Comparison of ENCODE assay signal across 30 mouse cellular contexts in the genomic region with DNA sequence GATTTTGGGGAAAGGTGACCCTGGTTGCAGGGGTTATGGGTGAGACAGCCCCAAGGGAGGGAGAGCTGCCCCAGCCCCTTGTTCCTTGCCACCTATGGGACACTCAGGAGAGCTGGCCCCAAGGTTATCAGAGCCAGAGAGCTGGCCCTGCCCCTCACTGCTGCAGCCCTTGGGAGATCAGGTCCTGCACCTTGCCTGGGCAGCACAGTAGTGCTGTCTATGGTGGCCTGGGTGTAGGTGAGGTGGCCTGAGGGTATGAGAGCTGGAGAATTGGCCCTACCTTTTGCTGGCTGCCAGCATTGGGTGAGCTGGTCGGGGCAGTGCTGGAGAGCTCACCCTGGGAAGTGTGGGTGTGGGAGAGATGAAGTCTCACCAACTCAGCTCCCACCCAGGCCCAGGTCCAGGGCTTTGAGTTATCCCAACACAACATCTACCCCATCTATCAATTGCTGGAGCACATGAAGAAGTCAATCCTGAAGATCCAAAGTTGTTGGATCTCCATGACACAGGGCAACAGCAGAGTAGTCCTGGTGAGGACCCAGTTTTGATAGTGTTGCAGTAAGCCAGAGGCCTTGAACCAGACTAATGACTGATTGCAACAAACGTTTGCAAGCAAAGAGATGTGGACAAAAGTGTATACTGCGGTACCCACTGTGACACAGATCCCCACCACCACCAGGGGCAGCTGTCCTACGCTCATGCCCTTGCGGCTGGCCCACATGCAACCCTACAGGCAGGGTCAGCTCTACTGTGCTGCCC. TPM values are rescaled to one million over a fixed set of nuclear protein-coding genes. Genes with fewer than 3 reads are reported as not detected.
DNase-seq lines count a peak whose midpoint lies in the region; ATAC-seq and TF ChIP-seq lines count a peak whose summit lies in the region.
"Had no signal": no experiment of that assay in that cellular context is flagged by ENCODE, and none has a peak within 500 bp of the region (broad histone marks: within the 10 kb centered on the region; RNA-seq: fewer than 3 reads in every experiment).

No protein-coding gene starts in this region.

- peaks cover 57% of the 10 kb centered on the region for H3K36me3 ChIP-seq in hindbrain, embryonic 10.5 days
- peaks cover 39% of the 10 kb centered on the region for H3K36me3 ChIP-seq in hindbrain, embryonic 12.5 days
- peaks cover 14% of the 10 kb centered on the region for H3K36me3 ChIP-seq in liver, embryonic 14.5 days (replicated peaks; ENCODE audit: control insufficient read depth, insufficient read depth, low read depth)
- peaks cover 52% of the 10 kb centered on the region for H3K36me3 ChIP-seq in liver, embryonic 12.5 days
- H3K36me3 ChIP-seq in CH12.LX (replicated peaks in 1 of 2; ENCODE audit: control insufficient read depth in 1 of 2, insufficient read depth in 1 of 2, low read length in 1 of 2) = peaks cover 36 to 52% of the 10 kb centered on the region in 2 experiments

- no peak for TF ChIP-seq EP300 in liver, embryonic 14.5 days (IDR thresholded peaks at IDR 0.05; ENCODE audit: low read depth)
- TF ChIP-seq EP300 in CH12.LX (IDR thresholded peaks at IDR 0.05; ENCODE audit: low read length) = no peak

- intact Hi-C loops in left cerebral cortex, postnatal 4 days (cut with DNase I) = no loop called here

- H3K27me3 ChIP-seq in hindbrain, embryonic 10.5 days (ENCODE audit: insufficient read depth, poor library complexity, severe bottlenecking) = no peaks in the 10 kb centered on the region
- no peaks in the 10 kb centered on the region for H3K27me3 ChIP-seq in hindbrain, embryonic 12.5 days
- H3K27me3 ChIP-seq in liver, embryonic 14.5 days (ENCODE audit: control insufficient read depth, insufficient read depth, low read length) = no peaks in the 10 kb centered on the region
- no peaks in the 10 kb centered on the region; the same call in 1 of the 2 replicates for H3K27me3 ChIP-seq in liver, embryonic 12.5 days (replicated peaks)
- no peaks in the 10 kb centered on the region for H3K27me3 ChIP-seq in CH12.LX (replicated peaks)
- H3K27me3 ChIP-seq: embryonic facial prominence, embryonic 13.5 days; limb, embryonic 15.5 days; neural tube, embryonic 12.5 days; Patski had no signal

- dilution Hi-C loops in CH12.LX (cut with MboI; ENCODE audit: extremely low pct_ligation_motif_present, extremely low pct_unique_long_range_greater_than_20kb, low sequenced_read_pairs) = no loop called here

- H3K4me3 ChIP-seq in hindbrain, embryonic 10.5 days = no peak overlapping the region
- no peak overlapping the region for H3K4me3 ChIP-seq in hindbrain, embryonic 12.5 days
- H3K4me3 ChIP-seq in liver, embryonic 14.5 days (ENCODE audit: insufficient read depth in 1 of 2, low read depth in 2 of 2, low read length in 2 of 2) = no peak overlapping the region
- no peak overlapping the region for H3K4me3 ChIP-seq in liver, embryonic 12.5 days
- H3K4me3 ChIP-seq in CH12.LX (replicated peaks in 1 of 3; ENCODE audit: low read depth in 2 of 3, low read length in 2 of 3, poor library complexity in 1 of 3) = no peak overlapping the region
- H3K4me3 ChIP-seq: embryonic facial prominence, embryonic 13.5 days; forebrain, embryonic 10.5 days; heart, embryonic 10.5 days; limb, embryonic 10.5 days; limb, embryonic 15.5 days; midbrain, embryonic 10.5 days; myocyte; neural tube, embryonic 12.5 days had no signal

- peaks cover 3% of the 10 kb centered on the region; the same call in 1 of the 2 replicates for H3K79me2 ChIP-seq in CH12.LX (replicated peaks; ENCODE audit: control insufficient read depth, extremely low read depth, insufficient read depth, poor library complexity, severe bottlenecking)

- H3K9ac ChIP-seq in hindbrain, embryonic 12.5 days = no peak overlapping the region
- H3K9ac ChIP-seq in liver, embryonic 14.5 days (replicated peaks) = no peak overlapping the region
- H3K9ac ChIP-seq in liver, embryonic 12.5 days = no peak overlapping the region
- H3K9ac ChIP-seq in CH12.LX (ENCODE audit: insufficient read depth, low read depth) = no peak overlapping the region
- H3K9ac ChIP-seq: embryonic facial prominence, embryonic 13.5 days; limb, embryonic 15.5 days; neural tube, embryonic 12.5 days had no signal

- WGBS in hindbrain, embryonic 10.5 days = 85% methylated on average over 5 of the region's 5 CpGs
- WGBS in hindbrain, embryonic 12.5 days = 86% methylated on average over 5 of the region's 5 CpGs
- WGBS in liver, embryonic 14.5 days (ENCODE audit: insufficient replicate concordance) = 73% methylated on average over 5 of the region's 5 CpGs
- 73% methylated on average over 5 of the region's 5 CpGs for WGBS in liver, embryonic 12.5 days (ENCODE audit: insufficient replicate concordance)

- no peaks in the 10 kb centered on the region for H3K9me3 ChIP-seq in hindbrain, embryonic 10.5 days
- no peaks in the 10 kb centered on the region for H3K9me3 ChIP-seq in hindbrain, embryonic 12.5 days (replicated peaks)
- H3K9me3 ChIP-seq in liver, embryonic 14.5 days (ENCODE audit: control insufficient read depth, low read length) = no peaks in the 10 kb centered on the region
- no peaks in the 10 kb centered on the region for H3K9me3 ChIP-seq in liver, embryonic 12.5 days (replicated peaks)
- H3K9me3 ChIP-seq in CH12.LX (replicated peaks; ENCODE audit: low read length) = no peaks in the 10 kb centered on the region
- H3K9me3 ChIP-seq: embryonic facial prominence, embryonic 13.5 days; forebrain, embryonic 10.5 days; G1E; heart, embryonic 10.5 days; limb, embryonic 10.5 days; limb, embryonic 15.5 days; midbrain, embryonic 10.5 days; neural tube, embryonic 12.5 days had no signal

- peaks cover 31% of the 10 kb centered on the region for H3K4me1 ChIP-seq in hindbrain, embryonic 10.5 days (replicated peaks)
- peaks cover 16% of the 10 kb centered on the region for H3K4me1 ChIP-seq in hindbrain, embryonic 12.5 days
- H3K4me1 ChIP-seq in liver, embryonic 14.5 days (replicated peaks; ENCODE audit: control insufficient read depth in 2 of 2, insufficient read depth in 2 of 2, low read length in 1 of 2) = no peaks in the 10 kb centered on the region
- H3K4me1 ChIP-seq in liver, embryonic 12.5 days = no peaks in the 10 kb centered on the region
- peaks cover 17 to 27% of the 10 kb centered on the region in 2 experiments for H3K4me1 ChIP-seq in CH12.LX (ENCODE audit: control insufficient read depth in 1 of 2, insufficient read depth in 2 of 2)

- no peak for TF ChIP-seq POLR2A in CH12.LX (IDR thresholded peaks at IDR 0.05; ENCODE audit: low read depth, low read length)

- no peak overlapping the region for H3K4me2 ChIP-seq in hindbrain, embryonic 12.5 days (replicated peaks)
- no peak overlapping the region for H3K4me2 ChIP-seq in liver, embryonic 14.5 days (ENCODE audit: low read depth)
- no peak overlapping the region for H3K4me2 ChIP-seq in liver, embryonic 12.5 days
- no peak overlapping the region for H3K4me2 ChIP-seq in CH12.LX (ENCODE audit: insufficient read depth, low read depth, poor library complexity, severe bottlenecking)
- H3K4me2 ChIP-seq: embryonic facial prominence, embryonic 13.5 days; limb, embryonic 15.5 days; neural tube, embryonic 12.5 days had no signal

- peak; percentile 32 for DNase-seq in adrenal gland, adult 2 months
- no peak for DNase-seq in adrenal gland, adult 18-20 months (ENCODE audit: low spot score in 2 of 2)
- DNase-seq in hindbrain, embryonic 10.5 days (ENCODE audit: low spot score) = no peak
- DNase-seq in liver, embryonic 14.5 days (ENCODE audit: low read depth in 3 of 3, low spot score in 3 of 3) = no peak
- DNase-seq in CH12.LX (ENCODE audit: extremely low read depth) = no peak
- DNase-seq in left cerebral cortex, postnatal 4 days = no peak
- DNase-seq: adrenal gland, postnatal 25 days; cerebellum, adult 11-12 months; cerebellum, postnatal 10 days; kidney, adult 2 months; kidney, postnatal 10 days; layer of hippocampus, postnatal 36 days; right cerebral cortex, postnatal 4 days; thymus, adult 2 months; thymus, postnatal 36 days had no signal

- TF ChIP-seq CTCF in liver, embryonic 14.5 days (IDR thresholded peaks at IDR 0.05; ENCODE audit: low read depth) = peak; percentile 11; the same call in 1 of the 2 replicates
- peak in 1 of 2 experiments; percentile 18; a peak in 2 of 4 replicates for TF ChIP-seq CTCF in CH12.LX (conservative IDR thresholded peaks at IDR 0.05 in 1 of 2, IDR thresholded peaks at IDR 0.05 in 1 of 2; ENCODE audit: low read depth in 2 of 2, low read length in 2 of 2)

- peak overlapping the region; percentile 41; the same call in 1 of the 2 replicates for H3K27ac ChIP-seq in hindbrain, embryonic 10.5 days
- H3K27ac ChIP-seq in hindbrain, embryonic 12.5 days = no peak overlapping the region
- no peak overlapping the region for H3K27ac ChIP-seq in liver, embryonic 14.5 days
- H3K27ac ChIP-seq in liver, embryonic 12.5 days = no peak overlapping the region
- H3K27ac ChIP-seq in CH12.LX (ENCODE audit: insufficient read depth, low read depth) = no peak overlapping the region
- H3K27ac ChIP-seq: embryonic facial prominence, embryonic 13.5 days; forebrain, embryonic 10.5 days; heart, embryonic 10.5 days; limb, embryonic 10.5 days; limb, embryonic 15.5 days; midbrain, embryonic 10.5 days; neural tube, embryonic 12.5 days had no signal

- no peak for TF ChIP-seq RAD21 in CH12.LX (IDR thresholded peaks at IDR 0.05; ENCODE audit: low read depth, low read length)

- in situ Hi-C loops in CH12.LX (cut with MboI; ENCODE audit: low pct_ligation_motif_present, low pct_unique_long_range_greater_than_20kb, low sequenced_read_pairs) = no loop called here

- ATAC-seq in hindbrain, embryonic 12.5 days (ENCODE audit: low FRiP score) = no peak
- no peak for ATAC-seq in liver, embryonic 14.5 days (ENCODE audit: insufficient read depth)
- ATAC-seq in liver, embryonic 12.5 days = no peak
- ATAC-seq: forebrain, embryonic 16.5 days; inflammation-experienced regulatory T-cells, adult 6 months; midbrain, embryonic 16.5 days; Patski had no signal

TF ChIP-seq in CH12.LX, 34 proteins besides CTCF, POLR2A, EP300 and RAD21 (continues in another document):
- TF ChIP-seq BHLHE40 (IDR thresholded peaks at IDR 0.05; ENCODE audit: low read depth, low read length) (no peak), CHD1 (IDR thresholded peaks at IDR 0.05; ENCODE audit: low read depth, low read length) (no peak), RCOR1 (conservative IDR thresholded peaks at IDR 0.05; ENCODE audit: low read depth, low read length) (no peak)

RNA-seq across cellular contexts. Expression of gene Mrps23, which starts 7.8 kb away (rescaled TPM):
- 100 to 1,000 TPM; 194 to 208 TPM for total RNA-seq in adrenal gland, adult 2 months (2021)
- 44.9 and 51.2 TPM in 2 replicates for polyA plus RNA-seq in adrenal gland, adult 2 months (2012; rRNA removed)
- total RNA-seq in adrenal gland, adult 18-20 months (2021) = 100 to 1,000 TPM; 173 to 206 TPM
- polyA plus RNA-seq in hindbrain, embryonic 10.5 days (2016; fragmentation: Nextera tagmentation; extraction: Ambion mirVana) = 72.2 and 74.1 TPM in 2 replicates
- 57.4 and 66.8 TPM in 2 replicates for polyA plus RNA-seq in hindbrain, embryonic 12.5 days (2016; fragmentation: Nextera tagmentation; extraction: Ambion mirVana)
- 20.6 and 30.2 TPM in 2 replicates for polyA plus RNA-seq in liver, embryonic 14.5 days (2012; rRNA removed)
- polyA plus RNA-seq in liver, embryonic 14.5 days (2014; fragmentation: Nextera tagmentation; extraction: Ambion mirVana) = 33.3 and 33.7 TPM in 2 replicates
- polyA plus RNA-seq in liver, embryonic 12.5 days (2016; fragmentation: Nextera tagmentation; extraction: Ambion mirVana) = 47.0 and 47.6 TPM in 2 replicates
- total RNA-seq in CH12.LX (2012; rRNA removed) (216 and 227 TPM in 2 replicates), CH12.LX (2014; rRNA removed) (185 and 213 TPM in 2 replicates)
- 233 and 262 TPM in 2 replicates for polyA plus RNA-seq in CH12.LX (2012; ENCODE audit: insufficient read length, low read depth)
- total RNA-seq in left cerebral cortex, postnatal 4 days (2021) = 10 to 100 TPM; 55.2 to 65.1 TPM
